Mouse (Mus musculus) layer of hippocampus, adult 18-20 months (tissue): ENCODE data around the gene Pspc1. TPM values are rescaled to one million over a fixed set of nuclear protein-coding genes. Genes with fewer than 3 reads are reported as not detected.
"Not testable (repeated sequence)": the region's sequence is repeated elsewhere in the genome, so short reads cannot be mapped to it uniquely, and the experiment has no call there.

ENCODE experiments used
- DNase-seq, 2 experiments: peaks; one replicate each; pipeline ENCODE4 v3.0.0; 2022; ENCODE audit warnings: low spot score in 2 of 2
- long read RNA-seq: library from polyadenylated mRNA; stranded (forward); transcript quantifications from one replicate; pipeline ENCODE4 v2.0.0, GENCODE M21; 2021
- total RNA-seq, 2 experiments: library from RNA; stranded (reverse); gene quantifications; 2 replicates each; pipeline ENCODE4 v1.2.3; 2021

The Pspc1 gene
- 10 to 100 TPM; 63.7 to 64.3 TPM for total RNA-seq
- long read RNA-seq, full-length matches to known transcripts: 13 of 22 reads
- long read RNA-seq, partial matches to known transcripts: 4 of 22 reads
- long read RNA-seq, other reads (novel, unspliced or antisense): 5 of 22 reads

- DNase-seq: peak; percentile 95 to 98
Measured at GRCm38 (mm10) chr14:56778200-56778932, at the start of gene Pspc1. Pspc1 (minus strand) TSS chr14:56778316.

GRCm38 (mm10) chr14:56824562-56824961, 46.4 kb upstream of the Pspc1 start:
- DNase-seq: no peak

- no peak for DNase-seq
Measured at GRCm38 (mm10) chr14:56817616-56818015, 39.5 kb upstream of the Pspc1 start.

- no peak for DNase-seq
Measured at GRCm38 (mm10) chr14:56817131-56817530, 39.0 kb upstream of the Pspc1 start.

- DNase-seq: no peak
Measured at GRCm38 (mm10) chr14:56816541-56816940, 38.4 kb upstream of the Pspc1 start.

GRCm38 (mm10) chr14:56812520-56813036, 34.5 kb upstream of the Pspc1 start:
- peak; percentile 51 to 89 for DNase-seq

GRCm38 (mm10) chr14:56811701-56812339, 33.7 kb upstream of the Pspc1 start, which contains the start of gene Zmym5:
Zmym5 (minus strand) TSS chr14:56811716.
- peak; percentile 92 to 95 for DNase-seq

GRCm38 (mm10) chr14:56810781-56811690, 32.9 kb upstream of the Pspc1 start:
- peak in 1 of 2 experiments; percentile 42 for DNase-seq

- peak in 1 of 2 experiments; percentile 60 for DNase-seq
Measured at GRCm38 (mm10) chr14:56793243-56793642, 15.1 kb upstream of the Pspc1 start.

GRCm38 (mm10) chr14:56784575-56784974, 6.5 kb upstream of the Pspc1 start:
- no peak for DNase-seq

- DNase-seq: no peak
Measured at GRCm38 (mm10) chr14:56778933-56779300, 801 bp upstream of the Pspc1 start.

GRCm38 (mm10) chr14:56777360-56778136, 568 bp downstream of the Pspc1 start:
- DNase-seq: peak; percentile 31 to 52

GRCm38 (mm10) chr14:56776571-56777238, 1.4 kb downstream of the Pspc1 start:
- DNase-seq: no peak

- no peak for DNase-seq
Measured at GRCm38 (mm10) chr14:56775416-56775815, 2.7 kb downstream of the Pspc1 start.

- not testable (repeated sequence) for DNase-seq
Measured at GRCm38 (mm10) chr14:56766438-56766837, 11.7 kb downstream of the Pspc1 start.

GRCm38 (mm10) chr14:56765117-56765516, 13.0 kb downstream of the Pspc1 start:
- DNase-seq: not testable (repeated sequence)

- peak in 1 of 2 experiments; percentile 11 for DNase-seq
Measured at GRCm38 (mm10) chr14:56751282-56751681, 26.8 kb downstream of the Pspc1 start.

GRCm38 (mm10) chr14:56740175-56740574, 37.9 kb downstream of the Pspc1 start:
- DNase-seq: no peak

- no peak for DNase-seq
Measured at GRCm38 (mm10) chr14:56726493-56726892, 51.6 kb downstream of the Pspc1 start.

GRCm38 (mm10) chr14:56705687-56706086, 72.4 kb downstream of the Pspc1 start:
- no peak for DNase-seq
